Mouse (Mus musculus) stomach, embryonic 14.5 days (tissue): ENCODE measurements around the gene Ms4a4d. TPM values are rescaled to one million over a fixed set of nuclear protein-coding genes. Genes with fewer than 3 reads are reported as not detected.
A peak's percentile ranks its signal among the peaks of the same experiment; 100 is the strongest.
"Not testable (repeated sequence)": the region's sequence is repeated elsewhere in the genome, so short reads cannot be mapped to it uniquely, and the experiment has no call there.

Source experiments
- ATAC-seq: fragments of 200-750 bp; cut with Nextera tagmentation; 2 replicates; pipeline ENCODE4 v1.8.0; 2017; ENCODE audit warnings: low read depth, moderate TSS enrichment; ENCODE audit not compliant: insufficient number of reproducible peaks, insufficient read depth, low FRiP score
- H3K27ac ChIP-seq: fragments of 300-500 bp; sonication (generic); 2 replicates; pipeline ENCODE4 v1.5.1; 2014; ENCODE audit warnings: mild to moderate bottlenecking, low read length, moderate library complexity, mixed read lengths
- H3K27me3 ChIP-seq: fragments of 300-500 bp; sonication (generic); 2 replicates; pipeline ENCODE4 v1.6.1; 2014; ENCODE audit warnings: low read length, control low read depth, mixed read lengths; ENCODE audit not compliant: control insufficient read depth, insufficient read depth
- H3K36me3 ChIP-seq: fragments of 300-500 bp; sonication (generic); 2 replicates; pipeline ENCODE4 v1.6.1; 2014; ENCODE audit warnings: mild to moderate bottlenecking, control low read depth, low read length, moderate library complexity, mixed read lengths; ENCODE audit not compliant: control insufficient read depth, insufficient read depth
- H3K4me1 ChIP-seq: fragments of 300-500 bp; sonication (generic); 2 replicates; pipeline ENCODE4 v1.6.1; 2014; ENCODE audit warnings: low read length, control low read depth, mixed read lengths; ENCODE audit not compliant: control insufficient read depth, insufficient read depth
- H3K4me2 ChIP-seq: fragments of 300-500 bp; sonication (generic); replicated peaks from 2 replicates; pipeline ENCODE4 v1.6.1; 2014; ENCODE audit warnings: low read depth, low read length, control low read depth
- H3K4me3 ChIP-seq: fragments of 300-500 bp; sonication (generic); 2 replicates; pipeline ENCODE4 v1.5.1; 2014; ENCODE audit warnings: low read depth, low read length, control low read depth
- H3K9ac ChIP-seq: fragments of 300-500 bp; sonication (generic); replicated peaks from 2 replicates; pipeline ENCODE4 v1.6.1; 2014; ENCODE audit warnings: low read depth, mild to moderate bottlenecking, control low read depth, low read length, moderate library complexity, mixed read lengths
- H3K9me3 ChIP-seq: fragments of 300-500 bp; sonication (generic); 2 replicates; pipeline ENCODE4 v1.6.1; 2016; ENCODE audit warnings: low read depth, low read length, control low read depth; ENCODE audit not compliant: control insufficient read depth
- WGBS: fragments of 180-500 bp; shearing (Covaris S2); extraction: QIAGEN DNeasy Blood & Tissue Kit; methylation state at CpG from one replicate; pipeline ENCODE4 v1.1.7; 2014; 5-methylcytosine and 5-hydroxymethylcytosine counted together
- polyA plus RNA-seq: library from polyadenylated mRNA; unstranded; fragments of >200 nt; fragmentation: Nextera tagmentation; extraction: Ambion mirVana; gene quantifications from 2 replicates; pipeline ENCODE4 v1.2.1, GENCODE M21; 2014

The Ms4a4d gene
- 2.1 and 3.0 TPM in 2 replicates for polyA plus RNA-seq

DNA sequence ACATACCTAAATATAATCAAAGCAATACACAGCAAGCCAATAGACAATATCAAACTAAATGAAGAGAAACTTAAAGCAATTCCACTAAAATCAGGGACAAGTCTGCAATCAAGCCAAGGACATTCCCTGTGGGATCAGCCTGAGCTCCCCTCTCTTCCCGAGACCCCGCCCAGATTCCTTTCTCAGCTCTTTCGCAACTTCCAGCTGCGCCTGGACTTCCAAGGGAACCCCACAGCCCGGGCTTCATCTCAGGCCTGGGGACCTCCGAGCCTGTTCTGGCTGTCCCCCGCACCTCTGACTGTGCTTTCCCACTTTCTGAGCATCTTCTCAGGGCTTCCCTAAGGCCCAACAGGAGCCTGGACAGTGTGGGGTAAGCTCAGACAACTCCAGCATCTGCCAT is at the start of gene Ms4a4d:
Gene Ms4a4d, plus strand, starts transcription at position 209 of the 400 bp plus-strand sequence.
- no peaks in the 10 kb centered on the region for H3K36me3 ChIP-seq
- H3K27me3 ChIP-seq = no peaks in the 10 kb centered on the region
- H3K27ac ChIP-seq = no peak within 1 kb of the TSS
- H3K9me3 ChIP-seq = no peaks in the 10 kb centered on the region
- H3K4me3 ChIP-seq = no peak within 1 kb of the TSS
- 7% methylated on average over 7 of the region's 7 CpGs for WGBS
- H3K4me2 ChIP-seq = no peak within 1 kb of the TSS
- H3K4me1 ChIP-seq = no peaks in the 10 kb centered on the region
- no peak within 1 kb of the TSS for H3K9ac ChIP-seq
- 0 out of 2 replicates have a peak, but pooled peaks have one; percentile 23 for ATAC-seq

DNA sequence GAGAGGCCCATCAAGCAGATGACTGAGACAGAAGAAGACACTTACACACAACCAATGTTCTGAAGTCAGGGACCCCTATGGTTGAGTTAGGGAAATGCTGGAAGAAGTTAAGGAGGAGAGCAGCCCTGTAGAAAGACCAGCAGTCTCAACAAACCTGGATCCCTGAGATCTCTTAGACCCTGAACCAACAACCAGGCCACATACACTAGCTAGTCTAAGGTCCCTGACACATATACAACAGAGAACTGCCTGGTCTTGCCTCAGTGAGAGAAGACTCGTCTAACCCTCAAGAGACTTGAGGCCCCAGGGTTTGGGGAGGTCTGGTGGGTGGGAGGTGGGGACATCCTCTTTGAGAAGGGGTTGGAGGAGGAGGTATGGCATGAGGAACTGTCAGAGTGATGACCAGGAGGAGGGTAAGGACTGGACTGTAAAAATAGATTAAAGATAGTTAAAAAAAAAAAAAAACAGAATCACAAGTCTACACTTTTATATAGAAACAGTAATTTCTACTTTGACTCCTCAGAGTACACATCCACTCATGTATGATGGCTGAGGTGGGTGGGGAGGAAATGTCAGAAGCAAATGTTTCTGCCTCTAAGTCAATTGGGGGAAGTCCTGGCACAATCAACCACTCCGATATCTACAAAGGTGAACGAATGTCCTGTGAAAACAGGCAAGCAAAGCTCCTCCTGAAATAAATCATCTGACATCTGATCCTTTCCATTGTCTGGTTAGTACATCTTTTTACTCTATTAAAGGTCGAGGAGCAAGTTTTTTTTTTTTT is 45.0 kb upstream of the Ms4a4d start:
- Histone ChIP-seq H3K4me2 (no peak overlapping the region), H3K4me3 (no peak overlapping the region), H3K27ac (no peak overlapping the region), H3K9me3 (no peaks in the 10 kb centered on the region), H3K4me1 (no peaks in the 10 kb centered on the region), H3K27me3 (no peaks in the 10 kb centered on the region), H3K36me3 (no peaks in the 10 kb centered on the region), H3K9ac (no peak overlapping the region)
- WGBS = 67% methylated on average over 4 of the region's 4 CpGs
- no peak for ATAC-seq

DNA sequence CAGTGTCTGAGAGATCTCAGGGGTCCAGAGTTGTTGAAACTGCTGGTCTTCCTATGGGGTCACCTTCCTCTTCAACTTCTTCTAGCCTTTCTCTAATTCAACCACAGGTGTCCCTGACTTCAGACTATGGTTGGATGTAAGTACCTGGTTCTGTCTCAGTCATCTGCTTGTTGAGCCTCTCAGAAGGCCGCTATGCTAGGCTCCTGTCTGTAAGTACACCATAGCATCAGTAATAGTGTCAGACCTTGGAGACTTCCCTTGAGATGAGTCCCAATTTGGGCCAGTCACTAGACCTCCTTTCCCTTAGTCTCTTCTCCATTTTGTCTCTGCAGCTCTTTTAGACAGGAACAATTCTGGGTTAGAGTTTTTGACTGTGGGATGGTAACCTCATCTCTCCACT is 43.9 kb upstream of the Ms4a4d start:
- Histone ChIP-seq H3K27ac (no peak overlapping the region), H3K36me3 (no peaks in the 10 kb centered on the region), H3K9me3 (no peaks in the 10 kb centered on the region), H3K4me2 (no peak overlapping the region), H3K4me1 (no peaks in the 10 kb centered on the region), H3K27me3 (no peaks in the 10 kb centered on the region), H3K9ac (no peak overlapping the region), H3K4me3 (no peak overlapping the region)
- ATAC-seq = no peak
- WGBS = 71% methylated on average over 1 of the region's 1 CpGs

DNA sequence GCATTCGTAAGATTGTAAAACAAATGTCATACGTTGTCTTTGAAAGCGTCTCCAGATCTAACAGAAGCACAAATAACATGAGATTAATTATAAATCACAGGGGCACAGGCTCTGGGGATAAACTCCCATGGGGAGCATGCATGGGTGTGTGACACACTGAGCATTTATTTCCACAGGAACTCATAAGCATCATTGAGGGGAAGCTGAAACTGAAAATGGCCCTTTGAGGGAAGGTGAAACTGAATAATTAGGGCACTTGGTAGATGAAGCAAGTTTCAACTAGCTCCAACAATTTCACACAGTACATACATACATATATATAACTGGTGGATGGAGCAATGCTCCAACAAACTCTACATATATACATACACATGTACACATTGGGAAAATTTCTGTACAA is 42.1 kb upstream of the Ms4a4d start:
- Histone ChIP-seq H3K27me3 (no peaks in the 10 kb centered on the region), H3K9ac (no peak overlapping the region), H3K9me3 (no peaks in the 10 kb centered on the region), H3K27ac (no peak overlapping the region), H3K36me3 (no peaks in the 10 kb centered on the region), H3K4me2 (no peak overlapping the region), H3K4me3 (no peak overlapping the region), H3K4me1 (no peaks in the 10 kb centered on the region)
- ATAC-seq = no peak
- WGBS = 47% methylated on average over 3 of the region's 3 CpGs

DNA sequence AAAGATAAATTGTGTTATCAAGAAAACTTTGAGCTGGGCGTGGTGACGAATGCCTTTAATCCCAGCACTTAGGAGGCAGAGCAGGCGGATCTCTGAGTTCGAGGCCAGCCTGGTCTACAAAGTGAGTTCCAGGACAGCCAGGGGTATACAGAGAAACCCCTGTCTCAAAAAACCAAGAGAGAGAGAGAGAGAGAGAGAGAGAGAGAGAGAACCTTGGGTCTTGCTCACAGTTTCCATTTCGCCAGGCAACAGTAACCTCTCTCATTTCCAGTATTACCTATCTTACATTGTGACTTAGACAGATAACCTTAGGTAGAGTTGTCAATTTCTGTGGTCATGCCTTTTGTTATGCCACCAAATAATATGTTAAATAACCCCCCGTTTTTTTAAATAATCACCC is 40.2 kb upstream of the Ms4a4d start:
- H3K4me1 ChIP-seq = no peaks in the 10 kb centered on the region
- 79% methylated on average over 6 of the region's 6 CpGs for WGBS
- no peaks in the 10 kb centered on the region for H3K27me3 ChIP-seq
- H3K9me3 ChIP-seq = no peaks in the 10 kb centered on the region
- H3K4me2 ChIP-seq = no peak overlapping the region
- no peak overlapping the region for H3K9ac ChIP-seq
- no peak for ATAC-seq
- no peak overlapping the region for H3K27ac ChIP-seq
- H3K4me3 ChIP-seq = no peak overlapping the region
- no peaks in the 10 kb centered on the region for H3K36me3 ChIP-seq

DNA sequence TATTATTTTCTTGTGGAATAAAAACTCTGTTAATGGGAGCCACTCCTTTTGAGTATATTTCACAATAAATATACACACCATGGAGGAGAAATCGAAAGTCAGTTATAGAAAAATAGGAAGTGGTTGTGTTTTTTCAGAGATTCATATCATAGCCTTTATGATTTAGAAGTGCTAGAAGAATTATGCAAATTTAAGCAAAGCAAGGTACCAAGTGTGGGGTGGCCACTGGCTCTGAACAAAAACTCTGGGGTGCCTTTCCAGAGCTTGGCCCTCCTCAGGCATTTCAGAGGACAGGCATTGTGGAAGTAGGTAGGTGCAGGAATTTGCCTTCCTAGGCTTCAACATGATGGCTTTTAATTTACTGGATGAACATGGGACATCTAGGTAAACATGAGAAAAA is 39.3 kb upstream of the Ms4a4d start:
- ATAC-seq, H3K27me3 ChIP-seq: not testable (repeated sequence)

DNA sequence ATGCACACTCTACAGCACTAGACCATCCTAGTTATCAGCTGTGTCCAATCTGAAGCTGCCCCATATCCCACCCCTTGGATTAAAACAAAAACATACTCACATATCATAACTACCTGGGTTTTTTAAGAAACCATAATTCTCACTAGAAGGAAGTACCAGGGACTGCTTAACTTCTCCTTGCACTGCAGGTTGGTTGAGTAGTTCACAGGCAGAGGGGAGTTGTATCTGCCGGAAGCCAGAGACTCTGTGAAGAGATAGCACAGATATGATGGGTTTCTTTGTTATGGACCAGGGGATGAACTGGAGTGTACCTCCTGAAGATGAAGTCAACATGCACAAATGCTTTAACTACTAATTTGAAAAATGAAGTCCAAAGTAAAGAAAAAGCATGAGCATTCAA is 35.8 kb upstream of the Ms4a4d start:
- no peak overlapping the region for H3K4me3 ChIP-seq
- no peak overlapping the region for H3K9ac ChIP-seq
- 83% methylated on average over 1 of the region's 1 CpGs for WGBS
- no peak overlapping the region for H3K4me2 ChIP-seq
- H3K36me3 ChIP-seq = no peaks in the 10 kb centered on the region
- no peaks in the 10 kb centered on the region for H3K4me1 ChIP-seq
- ATAC-seq = no peak
- no peak overlapping the region for H3K27ac ChIP-seq
- H3K27me3 ChIP-seq = no peaks in the 10 kb centered on the region
- H3K9me3 ChIP-seq = no peaks in the 10 kb centered on the region

More for the DNA sequence above, 39.3 kb upstream of the Ms4a4d start:
- not testable (repeated sequence) for H3K4me2 ChIP-seq, H3K9me3 ChIP-seq, H3K9ac ChIP-seq, H3K27ac ChIP-seq, H3K4me3 ChIP-seq, H3K4me1 ChIP-seq, H3K36me3 ChIP-seq
- WGBS = 85% methylated on average over 1 of the region's 1 CpGs

DNA sequence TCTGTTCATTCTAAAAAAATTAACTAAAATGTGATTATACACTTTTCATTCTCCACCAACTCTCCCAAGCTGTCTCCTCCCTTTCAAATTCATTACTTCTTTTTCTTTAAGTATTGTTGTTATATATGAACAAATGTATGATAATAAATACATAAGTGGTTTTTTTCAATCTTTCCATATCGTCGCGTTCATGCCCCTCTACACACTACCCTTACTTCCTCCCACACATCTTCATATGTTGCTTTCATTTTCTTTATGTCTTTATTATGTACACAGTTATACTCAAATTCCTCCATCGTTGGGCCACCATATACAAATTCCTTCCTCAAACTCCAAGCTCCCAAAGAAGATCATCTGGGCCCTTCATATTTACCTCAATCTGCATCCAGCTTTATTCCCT is 35.3 kb upstream of the Ms4a4d start:
- Histone ChIP-seq H3K4me1 (no peaks in the 10 kb centered on the region), H3K27me3 (no peaks in the 10 kb centered on the region)
- no peak for ATAC-seq

DNA sequence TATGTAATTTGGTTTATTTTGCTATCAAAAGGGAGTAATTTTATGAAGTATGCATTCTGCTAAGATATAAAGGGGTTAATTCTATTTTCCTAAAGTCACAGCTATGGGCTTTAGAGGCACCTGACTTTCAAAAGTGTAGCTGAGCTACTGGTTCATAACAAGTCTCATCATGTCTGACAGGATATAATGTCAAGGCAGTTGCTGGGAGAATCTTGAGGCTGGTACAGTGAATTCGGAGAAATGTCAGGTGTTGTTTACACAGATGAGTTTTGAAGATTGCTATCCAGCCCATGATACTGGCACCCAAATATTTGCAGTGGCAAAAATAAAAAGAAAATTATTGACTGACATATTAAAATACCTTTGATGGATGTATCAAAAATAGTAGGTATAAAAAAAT is 31.7 kb upstream of the Ms4a4d start:
- WGBS = 63% methylated on average over 1 of the region's 1 CpGs
- ATAC-seq = no peak

More for the DNA sequence above, 35.3 kb upstream of the Ms4a4d start:
- no peak overlapping the region for H3K4me3 ChIP-seq
- no peaks in the 10 kb centered on the region for H3K36me3 ChIP-seq
- H3K9ac ChIP-seq = no peak overlapping the region
- H3K9me3 ChIP-seq = no peaks in the 10 kb centered on the region
- no peak overlapping the region for H3K27ac ChIP-seq
- H3K4me2 ChIP-seq = no peak overlapping the region
- WGBS = 87% methylated on average over 4 of the region's 4 CpGs

More for the DNA sequence above, 31.7 kb upstream of the Ms4a4d start:
- Histone ChIP-seq H3K4me3 (no peak overlapping the region), H3K27me3 (no peaks in the 10 kb centered on the region), H3K4me2 (no peak overlapping the region), H3K4me1 (no peaks in the 10 kb centered on the region), H3K9ac (no peak overlapping the region), H3K9me3 (no peaks in the 10 kb centered on the region), H3K36me3 (no peaks in the 10 kb centered on the region), H3K27ac (no peak overlapping the region)
